Mouse (Mus musculus) spleen, adult 2 months (tissue): ENCODE measurements around the gene Haus2.

Experiments used
- CTCF ChIP-seq: fragments of 200-500 bp; IDR thresholded peaks from 2 replicates; pipeline ENCODE4 v1.5.1; 2011; ENCODE audit warnings: mild to moderate bottlenecking, inconsistent platforms; ENCODE audit not compliant: insufficient read depth, insufficient read length, insufficient replicate concordance; ENCODE audit errors: extremely low read depth
- POLR2A ChIP-seq: fragments of 200-500 bp; IDR thresholded peaks from 2 replicates; pipeline ENCODE4 v1.6.1; 2011; ENCODE audit warnings: low read depth, low read length, inconsistent platforms

GRCm38 (mm10) chr2:120606021-120606690 lies 3.0 kb upstream of the Haus2 start:
- TF ChIP-seq POLR2A (no peak), CTCF (no peak)
